Mouse (Mus musculus): ENCODE results near the gene Slit2.

- TF ChIP-seq CTCF (IDR thresholded peaks at IDR 0.05; ENCODE audit: extremely low read depth, insufficient read depth, low read length) (no peak), POLR2A (IDR thresholded peaks at IDR 0.05; ENCODE audit: extremely low read depth, insufficient read depth, low read length) (no peak)
Observed at GRCm38 (mm10) chr5:48333884-48334513, 351.1 kb downstream of the Slit2 start.
